Mouse (Mus musculus): Measurements from ENCODE around the gene Plppr3. TPM values are rescaled to one million over a fixed set of nuclear protein-coding genes. Genes with fewer than 3 reads are reported as not detected.

Plppr3 gene
- polyA plus RNA-seq, 1 experiment from 2014 or later = 95.1 TPM

Small RNAs within 50 kb of the gene (microRNA-seq; reads per million reads assigned to microRNA genes)
- gene Mir6910 = not detected

Other genes with a start within 250 kb of the Plppr3 start
- 4.8 and 6.5 TPM in 2 replicates for gene Shc2, start 236.7 kb downstream of the Plppr3 start, polyA plus RNA-seq (2014; fragmentation: Nextera tagmentation; extraction: Ambion mirVana)
- gene Odf3l2, start 228.9 kb downstream of the Plppr3 start, polyA plus RNA-seq (2014; fragmentation: Nextera tagmentation; extraction: Ambion mirVana) = not detected in 2 replicates
- 5.6 and 5.9 TPM in 2 replicates for gene Madcam1, start 210.1 kb downstream of the Plppr3 start, polyA plus RNA-seq (2014; fragmentation: Nextera tagmentation; extraction: Ambion mirVana)
- 67.2 and 70.9 TPM in 2 replicates for gene Tpgs1, start 205.3 kb downstream of the Plppr3 start, polyA plus RNA-seq (2014; fragmentation: Nextera tagmentation; extraction: Ambion mirVana)
- gene Cdc34, start 192.4 kb downstream of the Plppr3 start, polyA plus RNA-seq (2014; fragmentation: Nextera tagmentation; extraction: Ambion mirVana) = 171 and 175 TPM in 2 replicates
- 0.45 and 0.94 TPM in 2 replicates for gene Gzmm, start 185.6 kb downstream of the Plppr3 start, polyA plus RNA-seq (2014; fragmentation: Nextera tagmentation; extraction: Ambion mirVana)
- 633 and 674 TPM in 2 replicates for gene Bsg, start 170.1 kb downstream of the Plppr3 start, polyA plus RNA-seq (2014; fragmentation: Nextera tagmentation; extraction: Ambion mirVana)
- not detected in 2 replicates for gene Hcn2, start 158.0 kb downstream of the Plppr3 start, polyA plus RNA-seq (2014; fragmentation: Nextera tagmentation; extraction: Ambion mirVana)
- 32.2 and 36.1 TPM in 2 replicates for gene Polrmt, start 128.1 kb downstream of the Plppr3 start, polyA plus RNA-seq (2014; fragmentation: Nextera tagmentation; extraction: Ambion mirVana)
- gene Fgf22, start 119.6 kb downstream of the Plppr3 start, polyA plus RNA-seq (2014; fragmentation: Nextera tagmentation; extraction: Ambion mirVana) = 0.17 and 0.33 TPM in 2 replicates
- 112 and 118 TPM in 2 replicates for gene Rnf126, start 107.7 kb downstream of the Plppr3 start, polyA plus RNA-seq (2014; fragmentation: Nextera tagmentation; extraction: Ambion mirVana)
- gene Fstl3, start 97.4 kb downstream of the Plppr3 start, polyA plus RNA-seq (2014; fragmentation: Nextera tagmentation; extraction: Ambion mirVana) = 1.8 and 1.9 TPM in 2 replicates
- not detected in 2 replicates for gene Prss57, start 83.7 kb downstream of the Plppr3 start, polyA plus RNA-seq (2014; fragmentation: Nextera tagmentation; extraction: Ambion mirVana)
- 108 and 109 TPM in 2 replicates for gene Palm, start 81.1 kb downstream of the Plppr3 start, polyA plus RNA-seq (2014; fragmentation: Nextera tagmentation; extraction: Ambion mirVana)
- 0.21 and 0.29 TPM in 2 replicates for gene Misp, start 53.6 kb downstream of the Plppr3 start, polyA plus RNA-seq (2014; fragmentation: Nextera tagmentation; extraction: Ambion mirVana)
- 328 and 351 TPM in 2 replicates for gene Ptbp1, start 20.2 kb downstream of the Plppr3 start, polyA plus RNA-seq (2014; fragmentation: Nextera tagmentation; extraction: Ambion mirVana)
- gene Prtn3, start 158 bp downstream of the Plppr3 start, polyA plus RNA-seq (2014; fragmentation: Nextera tagmentation; extraction: Ambion mirVana) = 16.0 and 19.6 TPM in 2 replicates
- gene Elane, start 11.6 kb upstream of the Plppr3 start, polyA plus RNA-seq (2014; fragmentation: Nextera tagmentation; extraction: Ambion mirVana) = 0.20 TPM in 1 of 2 replicates, not detected in the other
- gene Cfd, start 16.2 kb upstream of the Plppr3 start, polyA plus RNA-seq (2014; fragmentation: Nextera tagmentation; extraction: Ambion mirVana) = not detected in 2 replicates
- 43.1 and 43.8 TPM in 2 replicates for gene Med16, start 34.3 kb upstream of the Plppr3 start, polyA plus RNA-seq (2014; fragmentation: Nextera tagmentation; extraction: Ambion mirVana)
- 6.7 TPM in 1 of 2 replicates, not detected in the other for gene Gm26602, start 36.2 kb upstream of the Plppr3 start, polyA plus RNA-seq (2014; fragmentation: Nextera tagmentation; extraction: Ambion mirVana)
- gene Kiss1r, start 42.3 kb upstream of the Plppr3 start, polyA plus RNA-seq (2014; fragmentation: Nextera tagmentation; extraction: Ambion mirVana) = 0.21 and 0.34 TPM in 2 replicates
- gene R3hdm4, start 46.6 kb upstream of the Plppr3 start, polyA plus RNA-seq (2014; fragmentation: Nextera tagmentation; extraction: Ambion mirVana) = 133 and 138 TPM in 2 replicates
- 11.8 and 12.9 TPM in 2 replicates for gene Arid3a, start 52.4 kb upstream of the Plppr3 start, polyA plus RNA-seq (2014; fragmentation: Nextera tagmentation; extraction: Ambion mirVana)
- 141 and 144 TPM in 2 replicates for gene Wdr18, start 85.5 kb upstream of the Plppr3 start, polyA plus RNA-seq (2014; fragmentation: Nextera tagmentation; extraction: Ambion mirVana)
- gene Grin3b, start 96.1 kb upstream of the Plppr3 start, polyA plus RNA-seq (2014; fragmentation: Nextera tagmentation; extraction: Ambion mirVana) = 0.23 and 0.41 TPM in 2 replicates
- 15.7 and 15.9 TPM in 2 replicates for gene Tmem259, start 109.7 kb upstream of the Plppr3 start, polyA plus RNA-seq (2014; fragmentation: Nextera tagmentation; extraction: Ambion mirVana)
- 250 and 255 TPM in 2 replicates for gene Cnn2, start 114.0 kb upstream of the Plppr3 start, polyA plus RNA-seq (2014; fragmentation: Nextera tagmentation; extraction: Ambion mirVana)
- 1.3 and 1.4 TPM in 2 replicates for gene Abca7, start 121.9 kb upstream of the Plppr3 start, polyA plus RNA-seq (2014; fragmentation: Nextera tagmentation; extraction: Ambion mirVana)
- gene Arhgap45, start 142.0 kb upstream of the Plppr3 start, polyA plus RNA-seq (2014; fragmentation: Nextera tagmentation; extraction: Ambion mirVana) = 8.5 and 10.8 TPM in 2 replicates
- 294 and 308 TPM in 2 replicates for gene Polr2e, start 165.2 kb upstream of the Plppr3 start, polyA plus RNA-seq (2014; fragmentation: Nextera tagmentation; extraction: Ambion mirVana)
- gene Gpx4, start 172.5 kb upstream of the Plppr3 start, polyA plus RNA-seq (2014; fragmentation: Nextera tagmentation; extraction: Ambion mirVana) = 475 and 534 TPM in 2 replicates
- gene Sbno2, start 230.9 kb upstream of the Plppr3 start, polyA plus RNA-seq (2014; fragmentation: Nextera tagmentation; extraction: Ambion mirVana) = 8.1 and 10.8 TPM in 2 replicates
- gene Stk11, start 241.2 kb upstream of the Plppr3 start, polyA plus RNA-seq (2014; fragmentation: Nextera tagmentation; extraction: Ambion mirVana) = 23.6 and 27.1 TPM in 2 replicates

Data from limb, embryonic 11.5 days (tissue).